Mouse (Mus musculus): ENCODE measurements at regions not wholly inside any gene's neighbourhood (a gene's known extent, or its start where the extent isn't known, plus 50 kb on each side); places are given as distances from the start of the nearest gene placed in this dataset.

GRCm38 (mm10) chr9:52368080-52368479, 199.7 kb upstream of the Zc3h12c start:
- TF ChIP-seq TCF3 (IDR thresholded peaks at IDR 0.05; ENCODE audit: insufficient read length, low read depth) (no peak), MYOD1 (IDR thresholded peaks at IDR 0.05; ENCODE audit: control insufficient read depth in 1 of 3, insufficient read length in 2 of 3, low read depth in 2 of 3) (no peak), MAX (IDR thresholded peaks at IDR 0.05; ENCODE audit: low read depth) (no peak), REST (IDR thresholded peaks at IDR 0.05; ENCODE audit: insufficient read depth, insufficient read length) (no peak), MYOG (IDR thresholded peaks at IDR 0.05; ENCODE audit: control insufficient read depth in 1 of 3, insufficient read depth in 1 of 3, insufficient read length in 2 of 3, low read depth in 2 of 3) (no peak), POLR2AphosphoS2 (IDR thresholded peaks at IDR 0.05; ENCODE audit: insufficient read length, low read depth) (no peak), TCF12 (IDR thresholded peaks at IDR 0.05; ENCODE audit: insufficient read depth, poor library complexity, severe bottlenecking) (no peak), SRF (IDR thresholded peaks at IDR 0.05; ENCODE audit: control insufficient read depth, insufficient read length, low read depth) (no peak), POLR2A (IDR thresholded peaks at IDR 0.05; ENCODE audit: insufficient read length, low read depth) (no peak), USF1 (IDR thresholded peaks at IDR 0.05; ENCODE audit: low read depth) (no peak), E2F4 (IDR thresholded peaks at IDR 0.05; ENCODE audit: insufficient read depth) (no peak), CEBPB (IDR thresholded peaks at IDR 0.05; ENCODE audit: insufficient read depth, poor library complexity, severe bottlenecking) (no peak)
- Histone ChIP-seq H3K79me2 (ENCODE audit: control insufficient read depth, insufficient read depth) (no peaks in the 10 kb centered on the region), H3ac (ENCODE audit: control insufficient read depth, insufficient read length) (no peak overlapping the region), H3K36me3 (ENCODE audit: control insufficient read depth, insufficient read depth) (no peaks in the 10 kb centered on the region), H3K4me3 (no peak overlapping the region), H3K4me2 (ENCODE audit: low read depth) (no peak overlapping the region), H3K27me3 (ENCODE audit: control insufficient read depth, insufficient read depth, insufficient read length) (no peaks in the 10 kb centered on the region)

- Histone ChIP-seq H3K79me2 (ENCODE audit: control insufficient read depth, insufficient read depth) (no peaks in the 10 kb centered on the region), H3K4me2 (ENCODE audit: low read depth) (no peak overlapping the region), H3ac (ENCODE audit: control insufficient read depth, insufficient read length) (no peak overlapping the region), H3K36me3 (ENCODE audit: control insufficient read depth, insufficient read depth) (no peaks in the 10 kb centered on the region), H3K27me3 (ENCODE audit: control insufficient read depth, insufficient read depth, insufficient read length) (no peaks in the 10 kb centered on the region), H3K4me3 (no peak overlapping the region)
- TF ChIP-seq POLR2A (IDR thresholded peaks at IDR 0.05; ENCODE audit: insufficient read length, low read depth) (no peak), MAX (IDR thresholded peaks at IDR 0.05; ENCODE audit: low read depth) (no peak), MYOG (IDR thresholded peaks at IDR 0.05; ENCODE audit: control insufficient read depth in 1 of 3, insufficient read depth in 1 of 3, insufficient read length in 2 of 3, low read depth in 2 of 3) (no peak), TCF3 (IDR thresholded peaks at IDR 0.05; ENCODE audit: insufficient read length, low read depth) (no peak), E2F4 (IDR thresholded peaks at IDR 0.05; ENCODE audit: insufficient read depth) (no peak), REST (IDR thresholded peaks at IDR 0.05; ENCODE audit: insufficient read depth, insufficient read length) (no peak), TCF12 (IDR thresholded peaks at IDR 0.05; ENCODE audit: insufficient read depth, poor library complexity, severe bottlenecking) (no peak), CEBPB (IDR thresholded peaks at IDR 0.05; ENCODE audit: insufficient read depth, poor library complexity, severe bottlenecking) (no peak), SRF (IDR thresholded peaks at IDR 0.05; ENCODE audit: control insufficient read depth, insufficient read length, low read depth) (no peak), MYOD1 (IDR thresholded peaks at IDR 0.05; ENCODE audit: control insufficient read depth in 1 of 3, insufficient read length in 2 of 3, low read depth in 2 of 3) (no peak), USF1 (IDR thresholded peaks at IDR 0.05; ENCODE audit: low read depth) (no peak)
Measured at GRCm38 (mm10) chr9:52366046-52366445, 197.7 kb upstream of the Zc3h12c start.

GRCm38 (mm10) chr9:52361599-52361998, 193.2 kb upstream of the Zc3h12c start:
- Histone ChIP-seq H3K4me3 (no peak overlapping the region), H3K4me2 (ENCODE audit: low read depth) (no peak overlapping the region), H3K27me3 (ENCODE audit: control insufficient read depth, insufficient read depth, insufficient read length) (no peaks in the 10 kb centered on the region), H3K36me3 (ENCODE audit: control insufficient read depth, insufficient read depth) (no peaks in the 10 kb centered on the region), H3ac (ENCODE audit: control insufficient read depth, insufficient read length) (no peak overlapping the region), H3K79me2 (ENCODE audit: control insufficient read depth, insufficient read depth) (no peaks in the 10 kb centered on the region)
- TF ChIP-seq TCF3 (IDR thresholded peaks at IDR 0.05; ENCODE audit: insufficient read length, low read depth) (no peak), USF1 (IDR thresholded peaks at IDR 0.05; ENCODE audit: low read depth) (no peak), POLR2AphosphoS2 (IDR thresholded peaks at IDR 0.05; ENCODE audit: insufficient read length, low read depth) (no peak)

GRCm38 (mm10) chr9:52359416-52359815, 191.0 kb upstream of the Zc3h12c start:
- H3K36me3 ChIP-seq (ENCODE audit: control insufficient read depth, insufficient read depth) = no peaks in the 10 kb centered on the region
- no peaks in the 10 kb centered on the region for H3K79me2 ChIP-seq (ENCODE audit: control insufficient read depth, insufficient read depth)
- H3K4me3 ChIP-seq = no peak overlapping the region
- no peaks in the 10 kb centered on the region for H3K27me3 ChIP-seq (ENCODE audit: control insufficient read depth, insufficient read depth, insufficient read length)
- H3K4me2 ChIP-seq (ENCODE audit: low read depth) = no peak overlapping the region
- TF ChIP-seq REST (IDR thresholded peaks at IDR 0.05; ENCODE audit: insufficient read depth, insufficient read length) (no peak), TCF12 (IDR thresholded peaks at IDR 0.05; ENCODE audit: insufficient read depth, poor library complexity, severe bottlenecking) (no peak), MAX (IDR thresholded peaks at IDR 0.05; ENCODE audit: low read depth) (no peak), TCF3 (IDR thresholded peaks at IDR 0.05; ENCODE audit: insufficient read length, low read depth) (no peak), POLR2A (IDR thresholded peaks at IDR 0.05; ENCODE audit: insufficient read length, low read depth) (no peak), USF1 (IDR thresholded peaks at IDR 0.05; ENCODE audit: low read depth) (no peak)
- no peak overlapping the region for H3ac ChIP-seq (ENCODE audit: control insufficient read depth, insufficient read length)

GRCm38 (mm10) chr9:52356549-52356948, 188.2 kb upstream of the Zc3h12c start:
- no peak overlapping the region for H3K4me3 ChIP-seq
- TF ChIP-seq CEBPB (IDR thresholded peaks at IDR 0.05; ENCODE audit: insufficient read depth, poor library complexity, severe bottlenecking) (no peak), MAX (IDR thresholded peaks at IDR 0.05; ENCODE audit: low read depth) (no peak), TCF12 (IDR thresholded peaks at IDR 0.05; ENCODE audit: insufficient read depth, poor library complexity, severe bottlenecking) (no peak), REST (IDR thresholded peaks at IDR 0.05; ENCODE audit: insufficient read depth, insufficient read length) (no peak), TCF3 (IDR thresholded peaks at IDR 0.05; ENCODE audit: insufficient read length, low read depth) (no peak), POLR2AphosphoS2 (IDR thresholded peaks at IDR 0.05; ENCODE audit: insufficient read length, low read depth) (no peak), MYOD1 (IDR thresholded peaks at IDR 0.05; ENCODE audit: control insufficient read depth in 1 of 3, insufficient read length in 2 of 3, low read depth in 2 of 3) (no peak), MYOG (IDR thresholded peaks at IDR 0.05; ENCODE audit: control insufficient read depth in 1 of 3, insufficient read depth in 1 of 3, insufficient read length in 2 of 3, low read depth in 2 of 3) (no peak), E2F4 (IDR thresholded peaks at IDR 0.05; ENCODE audit: insufficient read depth) (no peak), SRF (IDR thresholded peaks at IDR 0.05; ENCODE audit: control insufficient read depth, insufficient read length, low read depth) (no peak), USF1 (IDR thresholded peaks at IDR 0.05; ENCODE audit: low read depth) (no peak), POLR2A (IDR thresholded peaks at IDR 0.05; ENCODE audit: insufficient read length, low read depth) (no peak)
- H3K27me3 ChIP-seq (ENCODE audit: control insufficient read depth, insufficient read depth, insufficient read length) = no peaks in the 10 kb centered on the region
- no peak overlapping the region for H3ac ChIP-seq (ENCODE audit: control insufficient read depth, insufficient read length)
- no peaks in the 10 kb centered on the region for H3K79me2 ChIP-seq (ENCODE audit: control insufficient read depth, insufficient read depth)
- no peaks in the 10 kb centered on the region for H3K36me3 ChIP-seq (ENCODE audit: control insufficient read depth, insufficient read depth)
- no peak overlapping the region for H3K4me2 ChIP-seq (ENCODE audit: low read depth)
